Comparison of ENCODE assay signal across 18 mouse cellular contexts in the genomic region with DNA sequence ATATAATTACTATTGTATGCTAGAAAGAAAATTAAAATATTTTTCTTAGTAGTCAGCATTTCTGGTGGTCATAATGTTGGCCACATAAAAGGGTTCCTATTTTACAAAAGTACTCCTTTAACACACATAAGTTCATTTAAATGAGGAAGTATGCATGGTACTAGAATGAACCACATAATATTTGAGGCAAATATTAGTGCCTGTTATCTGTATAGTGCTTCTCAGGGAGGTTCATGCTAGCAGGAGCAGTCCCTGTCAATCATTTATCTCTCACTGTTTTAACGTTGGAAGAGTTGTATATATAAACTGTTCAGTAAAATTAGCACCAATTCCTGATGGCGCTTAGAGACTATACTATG.
DNase-seq lines count a peak whose midpoint lies in the region; ATAC-seq and TF ChIP-seq lines count a peak whose summit lies in the region.
"Had no signal": no experiment of that assay in that cellular context is flagged by ENCODE, and none has a peak within 500 bp of the region (broad histone marks: within the 10 kb centered on the region; RNA-seq: fewer than 3 reads in every experiment).

No protein-coding gene starts in this region.

- ATAC-seq in liver, embryonic 11.5 days (replicated peaks; ENCODE audit: low FRiP score), result no peak
- peak; percentile 67 for ATAC-seq in granulocyte monocyte progenitor cell, adult 5-6 weeks (replicated peaks; ENCODE audit: poor library complexity, severe bottlenecking)
- ATAC-seq in liver, embryonic 15.5 days (ENCODE audit: insufficient read depth), result 0 out of 2 replicates have a peak, but pooled peaks have one; percentile 31
- peak; percentile 69 for ATAC-seq in megakaryocyte progenitor cell, adult 5-6 weeks (replicated peaks; ENCODE audit: poor library complexity)

- no peaks in the 10 kb centered on the region for H3K36me3 ChIP-seq in liver, adult 2 months (ENCODE audit: control insufficient read depth, insufficient read depth, low read length)
- H3K36me3 ChIP-seq in liver, embryonic 11.5 days (ENCODE audit: control insufficient read depth, insufficient read depth, low read length), result no peaks in the 10 kb centered on the region
- H3K36me3 ChIP-seq in liver, embryonic 15.5 days (replicated peaks), result no peaks in the 10 kb centered on the region
- H3K36me3 ChIP-seq: embryonic facial prominence, embryonic 10.5 days; heart, embryonic 12.5 days; hindbrain, embryonic 10.5 days had no signal

- no peak overlapping the region for H3K4me2 ChIP-seq in liver, embryonic 11.5 days
- no peak overlapping the region; the same call in 1 of the 2 replicates for H3K4me2 ChIP-seq in liver, embryonic 15.5 days
- H3K4me2 ChIP-seq: heart, embryonic 12.5 days; hindbrain, embryonic 14.5 days had no signal

- no peak for TF ChIP-seq CTCF in liver, adult 2 months (IDR thresholded peaks at IDR 0.05; ENCODE audit: low read depth, low read length)

- H3K4me1 ChIP-seq in liver, adult 2 months (ENCODE audit: control insufficient read depth, insufficient read depth, low read length), result peaks cover 13% of the 10 kb centered on the region
- H3K4me1 ChIP-seq in liver, embryonic 11.5 days (replicated peaks; ENCODE audit: control insufficient read depth, insufficient read depth, low read length), result no peaks in the 10 kb centered on the region; the same call in 1 of the 2 replicates
- H3K4me1 ChIP-seq in liver, embryonic 15.5 days (replicated peaks), result peaks cover 7% of the 10 kb centered on the region; the same call in 1 of the 2 replicates
- H3K4me1 ChIP-seq: embryonic facial prominence, embryonic 10.5 days had no signal

- H3K9me3 ChIP-seq in liver, embryonic 11.5 days (ENCODE audit: control insufficient read depth, low read length), result no peaks in the 10 kb centered on the region
- H3K9me3 ChIP-seq in liver, embryonic 15.5 days (replicated peaks), result no peaks in the 10 kb centered on the region
- H3K9me3 ChIP-seq: embryonic facial prominence, embryonic 10.5 days; heart, embryonic 12.5 days; hindbrain, embryonic 10.5 days had no signal

- no peak overlapping the region for H3K9ac ChIP-seq in liver, adult 2 months (ENCODE audit: low read depth, low read length)
- H3K9ac ChIP-seq in liver, embryonic 11.5 days (ENCODE audit: low read depth, low read length), result no peak overlapping the region
- no peak overlapping the region for H3K9ac ChIP-seq in liver, embryonic 15.5 days
- H3K9ac ChIP-seq: heart, embryonic 12.5 days; hindbrain, embryonic 14.5 days had no signal

- DNase-seq in liver, adult 2 months (ENCODE audit: extremely low read depth, low read depth, low spot score), result peak; percentile 48
- DNase-seq in liver, embryonic 11.5 days (ENCODE audit: low spot score), result no peak
- DNase-seq in lung, postnatal 25 days (ENCODE audit: low spot score), result no peak
- no peak for DNase-seq in lung, postnatal 36 days
- DNase-seq: adrenal gland, adult 2 months; adrenal gland, postnatal 25 days; cerebellum, adult 18-20 months; cerebellum, adult 9-11 months; cerebellum, postnatal 36 days; gastrocnemius, postnatal 10 days; heart, adult 2 months had no signal

- H3K79me2 ChIP-seq in liver, adult 2 months (ENCODE audit: control insufficient read depth, insufficient read depth, low read length), result no peaks in the 10 kb centered on the region

- peak overlapping the region; percentile 91 for H3K27ac ChIP-seq in liver, adult 2 months (replicated peaks; ENCODE audit: insufficient read depth, low read depth, low read length)
- H3K27ac ChIP-seq in liver, embryonic 11.5 days (ENCODE audit: low read depth, low read length), result no peak overlapping the region
- H3K27ac ChIP-seq in liver, embryonic 15.5 days (replicated peaks), result peak overlapping the region; percentile 71
- H3K27ac ChIP-seq: embryonic facial prominence, embryonic 10.5 days; heart, adult 2 months; hindbrain, embryonic 10.5 days; hindbrain, embryonic 14.5 days had no signal

- 23% methylated on average over 2 of the region's 2 CpGs for WGBS in liver, adult 2 months
- WGBS in liver, embryonic 11.5 days, result 52% methylated on average over 2 of the region's 2 CpGs
- WGBS in liver, embryonic 15.5 days (ENCODE audit: insufficient replicate concordance), result 27% methylated on average over 2 of the region's 2 CpGs

- H3K27me3 ChIP-seq in liver, adult 2 months (ENCODE audit: control insufficient read depth, insufficient read depth, low read length), result no peaks in the 10 kb centered on the region
- H3K27me3 ChIP-seq in liver, embryonic 11.5 days (replicated peaks; ENCODE audit: control insufficient read depth, insufficient read depth, low read length), result no peaks in the 10 kb centered on the region
- H3K27me3 ChIP-seq in liver, embryonic 15.5 days, result no peaks in the 10 kb centered on the region
- H3K27me3 ChIP-seq: heart, embryonic 12.5 days had no signal

- H3K4me3 ChIP-seq in liver, adult 2 months (ENCODE audit: insufficient read depth, low read depth, low read length), result no peak overlapping the region
- H3K4me3 ChIP-seq in liver, embryonic 11.5 days (ENCODE audit: low read depth, low read length), result no peak overlapping the region
- no peak overlapping the region for H3K4me3 ChIP-seq in liver, embryonic 15.5 days (replicated peaks)
- H3K4me3 ChIP-seq: embryonic facial prominence, embryonic 10.5 days; heart, adult 2 months; heart, embryonic 12.5 days; hindbrain, embryonic 10.5 days had no signal

- TF ChIP-seq POLR2A in liver, adult 2 months (IDR thresholded peaks at IDR 0.05; ENCODE audit: extremely low read depth, insufficient read depth, low read length), result no peak
